Mouse (Mus musculus) urinary bladder, postnatal 25 days (tissue): ENCODE measurements at regions not wholly inside any gene's neighbourhood (a gene's known extent, or its start where the extent isn't known, plus 50 kb on each side); places are given as distances from the start of the nearest gene placed in this dataset.

ENCODE experiments used
- DNase-seq: peaks from one replicate; pipeline ENCODE4 v3.0.0; 2022; ENCODE audit warnings: low spot score

DNA sequence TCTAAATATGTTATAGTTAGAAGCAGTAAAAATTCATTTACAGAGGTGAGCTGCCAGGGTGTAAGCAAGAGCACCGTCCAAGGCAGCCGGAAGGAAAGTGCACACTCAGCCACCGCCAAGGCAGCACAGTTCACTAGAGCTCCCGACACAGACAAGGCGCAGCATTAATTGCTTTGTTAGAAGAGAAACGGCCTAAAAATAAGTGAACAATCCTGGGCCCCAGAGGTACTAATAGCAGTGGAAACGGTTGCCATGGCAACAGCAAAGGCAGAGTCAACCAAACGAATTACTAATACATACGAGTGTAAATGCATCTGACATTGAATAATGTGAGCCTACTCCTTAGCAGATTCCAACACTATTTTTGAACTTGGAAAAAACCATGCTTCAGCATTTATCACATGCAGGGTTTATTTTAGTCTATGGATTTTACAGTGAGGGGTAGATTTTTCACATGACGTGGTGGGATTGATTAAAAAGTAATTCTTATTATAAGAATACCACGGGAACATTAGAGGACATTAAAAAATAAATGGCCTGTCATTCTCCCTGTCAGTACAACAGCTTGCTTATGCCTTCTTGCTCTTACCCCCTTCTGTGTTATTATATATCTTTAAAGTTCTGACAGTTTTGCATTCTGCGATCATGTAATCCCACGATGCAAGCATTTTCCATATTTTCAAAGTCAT, 62.5 kb downstream of the Cavin4 start:
- DNase-seq: no peak

GRCm38 (mm10) chr4:48726349-48726835, 63.1 kb downstream of the Cavin4 start:
- DNase-seq: no peak

DNA sequence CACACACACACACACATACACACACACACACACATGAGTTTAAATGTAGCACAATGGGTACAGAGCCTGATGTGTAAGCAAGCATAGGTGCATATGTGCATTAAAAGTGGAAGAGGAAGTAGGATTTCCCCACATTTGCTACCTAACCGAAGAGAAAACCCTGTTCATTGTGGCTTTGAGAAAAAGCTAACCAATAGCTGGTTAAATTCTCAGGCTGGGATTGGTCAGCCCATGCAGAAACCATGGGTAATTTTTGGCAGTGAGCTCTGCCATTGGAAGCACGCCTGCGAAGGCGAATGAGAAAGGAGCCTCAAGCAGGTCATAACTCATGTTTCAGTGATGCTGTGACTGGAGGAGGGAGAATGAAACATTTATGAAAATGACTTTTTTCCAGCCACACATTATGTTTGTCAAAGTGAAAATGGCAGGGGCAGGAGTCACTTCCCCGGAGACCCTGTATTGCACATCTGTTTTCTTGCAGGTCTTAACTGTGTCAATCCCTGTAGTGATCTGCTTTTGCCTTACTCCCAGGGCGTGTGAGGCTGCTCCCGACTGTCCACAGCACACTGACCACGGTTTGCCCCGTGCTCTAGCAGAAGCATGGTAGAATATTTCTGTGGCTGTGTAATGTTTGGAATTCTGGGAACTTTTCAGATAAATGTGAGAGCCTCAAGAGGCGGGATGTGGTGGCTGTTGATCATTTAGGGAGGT, 71.7 kb downstream of the Cavin4 start:
- no peak for DNase-seq

DNA sequence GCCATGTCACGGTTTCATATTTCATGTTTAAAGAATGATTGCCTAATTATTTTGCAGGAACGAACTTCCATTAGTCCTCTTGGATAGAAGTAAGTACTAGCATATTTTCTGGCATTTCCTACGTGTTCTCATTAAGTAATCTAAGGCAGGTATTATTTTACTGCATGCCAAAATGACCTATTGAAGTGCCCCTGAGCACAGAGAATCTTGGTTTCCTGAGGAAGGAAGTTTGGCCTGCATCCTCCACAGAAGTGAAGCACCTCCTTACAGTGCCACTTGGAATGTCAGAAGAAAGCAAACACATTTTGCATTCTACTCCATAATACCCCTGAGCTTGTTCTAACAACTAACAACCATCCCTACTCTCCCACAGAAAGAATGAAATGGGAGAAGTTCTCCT, 82.9 kb downstream of the Cavin4 start:
- no peak for DNase-seq

- DNase-seq: no peak
Observed at GRCm38 (mm10) chr4:48749566-48749965, 86.3 kb downstream of the Cavin4 start.

GRCm38 (mm10) chr4:48750087-48750486, 86.8 kb downstream of the Cavin4 start:
- no peak for DNase-seq

GRCm38 (mm10) chr4:48754466-48755171, 91.3 kb downstream of the Cavin4 start:
- no peak for DNase-seq

- DNase-seq: no peak
Observed at GRCm38 (mm10) chr4:48760625-48761024, 97.3 kb downstream of the Cavin4 start.

GRCm38 (mm10) chr4:48766458-48766857, 103.1 kb downstream of the Cavin4 start:
- DNase-seq: no peak

DNA sequence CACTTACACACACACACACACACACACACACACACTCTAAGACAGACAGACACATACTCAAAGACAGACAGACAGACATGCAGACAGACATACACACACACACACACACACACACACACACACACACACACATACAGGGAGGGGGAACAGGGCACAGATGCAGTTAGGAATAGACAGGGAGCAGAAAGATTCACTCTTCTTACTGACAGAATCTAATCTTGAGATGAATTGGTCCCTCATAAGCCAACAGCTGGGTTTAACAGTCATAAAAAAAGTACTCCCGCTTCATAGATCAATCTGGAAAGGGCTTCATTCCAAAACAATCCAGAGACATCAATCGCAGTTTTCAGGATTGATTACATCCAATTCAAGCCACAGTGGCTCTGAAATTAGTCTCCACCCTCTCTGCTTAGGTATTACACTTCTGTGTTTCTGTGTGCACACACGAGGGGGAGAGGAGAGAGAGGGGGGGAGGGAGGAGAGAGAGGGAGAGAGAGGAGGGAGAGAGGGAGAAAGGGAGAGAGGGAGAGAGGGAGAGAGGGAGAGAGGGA, 107.2 kb downstream of the Cavin4 start:
- DNase-seq: no peak

DNA sequence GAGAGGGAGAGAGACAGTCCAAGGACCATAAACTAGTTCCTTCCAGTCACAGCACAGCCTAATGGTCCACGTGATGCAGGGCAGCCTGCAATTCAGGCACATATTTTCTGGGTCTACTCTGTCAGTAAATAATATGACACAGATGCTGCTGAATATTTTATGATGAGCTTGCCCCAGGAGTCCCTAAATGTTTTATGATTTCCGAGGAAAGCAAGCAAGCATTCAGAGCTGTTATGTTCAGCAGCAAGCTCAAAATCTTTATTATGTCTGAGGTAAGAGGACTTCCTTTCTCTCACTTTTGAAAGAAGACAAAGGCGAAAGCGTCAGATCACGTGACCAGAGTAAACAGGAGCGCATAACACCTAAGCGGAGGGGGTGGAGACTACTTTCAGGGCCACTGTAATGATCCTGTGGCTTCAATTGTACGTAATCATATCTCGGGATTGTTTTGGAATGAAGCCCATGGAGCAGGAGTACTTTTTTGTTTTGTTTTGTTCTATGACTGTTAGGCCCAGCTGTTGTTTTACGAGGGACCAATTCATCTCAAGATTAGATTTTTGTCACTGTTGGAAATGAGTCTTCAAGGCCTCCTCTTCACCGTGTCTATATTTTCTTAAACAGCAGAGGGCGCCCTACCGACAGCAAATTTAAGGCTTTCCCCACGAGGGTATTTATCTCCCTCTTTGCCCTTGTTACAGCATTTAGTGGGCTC, 107.8 kb downstream of the Cavin4 start:
- peak; percentile 16 for DNase-seq

- no peak for DNase-seq
Observed at GRCm38 (mm10) chr4:48771836-48772235, 108.5 kb downstream of the Cavin4 start.

- peak; percentile 41 for DNase-seq
Observed at GRCm38 (mm10) chr4:48779202-48779905, 116.0 kb downstream of the Cavin4 start.

GRCm38 (mm10) chr4:48779955-48780354, 116.6 kb downstream of the Cavin4 start:
- no peak for DNase-seq

DNA sequence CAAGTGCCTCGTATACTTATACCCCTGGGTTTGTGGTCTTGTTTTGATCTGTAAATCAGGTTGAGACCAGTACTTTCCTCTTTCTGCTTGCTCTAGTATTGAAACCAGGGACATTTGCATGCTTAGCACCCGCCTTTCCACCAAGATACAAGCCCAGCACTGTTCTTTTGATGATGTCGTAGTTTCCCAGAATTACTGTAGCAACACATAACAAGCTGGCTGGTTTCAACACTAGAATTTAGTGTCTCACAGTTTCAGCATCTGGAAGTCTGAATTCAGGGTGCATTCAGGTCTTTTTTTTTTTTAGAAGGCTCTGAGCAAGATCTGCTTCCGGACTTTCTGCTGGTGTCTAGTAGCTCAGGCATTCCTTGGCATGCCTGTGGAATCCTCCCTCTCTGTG, 117.8 kb downstream of the Cavin4 start:
- no peak for DNase-seq

GRCm38 (mm10) chr4:48782686-48783085, 119.4 kb downstream of the Cavin4 start:
- DNase-seq: no peak

DNA sequence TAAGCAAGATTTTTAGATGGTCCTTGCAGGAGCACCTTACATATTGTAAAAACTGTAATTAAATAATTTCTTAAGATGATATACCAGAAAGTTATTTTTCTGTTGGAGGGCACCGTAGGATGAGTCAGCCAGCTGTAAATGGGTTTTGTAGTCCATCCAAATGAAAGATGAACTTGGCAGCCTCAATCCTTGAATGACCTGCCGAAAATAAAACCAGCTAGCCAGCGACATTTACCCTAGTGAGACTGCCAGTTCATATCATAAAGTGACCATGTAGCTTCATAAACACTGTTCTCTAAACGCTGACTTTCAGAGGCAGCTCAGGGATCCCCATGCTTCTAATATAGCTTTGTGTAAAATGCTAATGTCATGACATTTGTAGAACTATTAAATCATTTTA, 127.8 kb downstream of the Cavin4 start:
- DNase-seq: no peak

DNA sequence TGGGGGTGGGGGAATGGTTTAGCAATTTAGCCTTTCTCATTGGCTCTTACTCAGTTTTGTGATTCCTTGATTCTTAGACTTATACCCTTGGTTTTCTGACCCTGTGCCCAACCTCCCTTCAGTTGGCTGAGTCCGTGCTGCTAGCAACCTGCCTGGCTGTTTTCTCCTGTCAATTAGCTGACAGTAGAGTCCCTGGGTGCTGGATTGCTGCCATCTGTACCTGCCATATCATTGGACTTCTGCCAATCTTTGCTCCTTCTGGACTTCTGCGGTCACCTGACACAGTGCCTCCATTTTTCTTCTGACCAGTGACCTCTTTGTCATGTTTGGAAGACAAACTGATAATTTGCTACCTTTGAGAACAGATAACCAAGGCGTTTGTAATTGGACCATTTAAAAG, 140.5 kb downstream of the Cavin4 start:
- no peak for DNase-seq

GRCm38 (mm10) chr4:48808571-48808970, 145.3 kb downstream of the Cavin4 start:
- no peak for DNase-seq

- DNase-seq: no peak
Observed at GRCm38 (mm10) chr4:48833718-48834117, 170.4 kb downstream of the Cavin4 start.

DNA sequence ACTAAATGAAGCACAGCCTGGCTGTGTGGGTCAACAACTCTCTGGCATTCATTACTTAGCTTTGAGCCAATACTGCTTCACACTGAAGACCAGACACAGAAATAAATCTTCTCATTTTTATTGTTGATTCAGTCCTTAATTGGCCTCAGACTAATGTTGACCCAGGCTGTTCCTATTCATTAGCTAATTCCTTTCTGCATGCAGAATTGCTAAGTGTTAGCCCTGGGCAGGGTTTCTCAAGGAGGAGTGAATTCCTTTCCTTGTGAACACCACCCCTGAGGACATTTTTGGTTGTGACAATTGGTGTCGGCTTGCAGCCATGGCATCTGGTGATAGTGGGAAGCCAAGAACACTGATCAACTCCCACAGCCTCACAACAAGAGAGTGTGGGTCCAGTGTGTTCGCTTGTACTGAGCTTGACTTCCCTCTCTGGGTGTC, 179.5 kb downstream of the Cavin4 start:
- DNase-seq: no peak
